Mouse (Mus musculus) G1E (cell line): Measurements from ENCODE around the gene Gm20532.

ENCODE experiments used
- CTCF ChIP-seq: IDR thresholded peaks from 2 replicates; pipeline ENCODE4 v1.5.1; 2012; ENCODE audit warnings: low read depth, low read length, inconsistent platforms, mixed read lengths
- GATA1 ChIP-seq: IDR thresholded peaks from 2 replicates; pipeline ENCODE4 v1.6.1; 2012; ENCODE audit warnings: borderline replicate concordance, low read length, inconsistent platforms, mixed read lengths
- TAL1 ChIP-seq: conservative IDR thresholded peaks from 2 replicates; pipeline ENCODE4 v1.6.1; 2012; ENCODE audit warnings: low read depth, low read length, inconsistent platforms, mixed read lengths

DNA sequence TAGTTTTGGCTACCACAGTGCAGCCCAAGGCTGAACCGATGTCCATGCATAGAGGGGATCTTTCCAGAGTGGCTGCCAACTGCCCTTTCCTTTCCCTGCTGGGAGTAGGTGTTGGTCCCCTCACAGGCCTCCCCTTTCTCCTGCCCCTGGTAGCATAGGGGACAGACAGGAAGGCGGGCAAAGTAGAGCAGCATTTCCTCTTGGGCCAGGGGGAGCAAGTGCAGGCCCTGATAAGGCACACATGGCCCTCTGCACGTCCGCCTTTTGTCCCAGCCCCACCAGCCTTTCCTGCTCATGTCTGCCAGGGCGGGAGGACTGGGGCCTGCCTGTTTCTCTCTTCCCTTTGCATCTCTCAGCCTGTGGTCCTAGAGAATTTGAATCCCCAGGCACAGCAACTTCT lies 14.6 kb upstream of the Gm20532 start:
- no peak for TF ChIP-seq CTCF
- TF ChIP-seq GATA1 = no peak
- TF ChIP-seq TAL1 = no peak; the same call in 1 of the 2 replicates
